Mouse (Mus musculus) lung, embryonic 14.5 days (tissue): ENCODE measurements around the gene Sema6d. TPM values are rescaled to one million over a fixed set of nuclear protein-coding genes. Genes with fewer than 3 reads are reported as not detected.

Experiments used
- ATAC-seq: fragments of 200-750 bp; cut with Nextera tagmentation; 2 replicates; pipeline ENCODE4 v1.8.0; 2017; ENCODE audit warnings: mild to moderate bottlenecking, moderate TSS enrichment, moderate library complexity; ENCODE audit not compliant: insufficient read depth
- DNase-seq: peaks from one replicate; pipeline ENCODE4 v3.0.0-alpha.2; 2015
- H3K27ac ChIP-seq: fragments of 300-500 bp; sonication (generic); 2 replicates; pipeline ENCODE4 v1.5.1; 2014; ENCODE audit warnings: low read depth, mild to moderate bottlenecking, moderate library complexity
- H3K27me3 ChIP-seq: fragments of 300-500 bp; sonication (generic); 2 replicates; pipeline ENCODE4 v1.6.1; 2014; ENCODE audit warnings: low read length, control low read depth; ENCODE audit not compliant: insufficient read depth
- H3K36me3 ChIP-seq: fragments of 300-500 bp; sonication (generic); 2 replicates; pipeline ENCODE4 v1.6.1; 2014; ENCODE audit warnings: control low read depth; ENCODE audit not compliant: insufficient read depth
- H3K4me1 ChIP-seq: fragments of 300-500 bp; sonication (generic); 2 replicates; pipeline ENCODE4 v1.6.1; 2014; ENCODE audit warnings: antibody characterized with exemption, control low read depth; ENCODE audit not compliant: insufficient read depth
- H3K4me2 ChIP-seq: fragments of 300-500 bp; sonication (generic); 2 replicates; pipeline ENCODE4 v1.6.1; 2014; ENCODE audit warnings: mild to moderate bottlenecking
- H3K4me3 ChIP-seq: fragments of 300-500 bp; sonication (generic); 2 replicates; pipeline ENCODE4 v1.5.1; 2014; ENCODE audit warnings: low read depth, low read length
- H3K9ac ChIP-seq: fragments of 300-500 bp; sonication (generic); 2 replicates; pipeline ENCODE4 v1.6.1; 2014
- H3K9me3 ChIP-seq: fragments of 300-500 bp; sonication (generic); 2 replicates; pipeline ENCODE4 v1.6.1; 2016; ENCODE audit warnings: low read depth, low read length, control low read depth
- CTCF ChIP-seq: IDR thresholded peaks from 2 replicates; pipeline ENCODE4 v1.5.1; 2016; ENCODE audit warnings: antibody characterized with exemption, low read depth
- WGBS: fragments of 180-500 bp; shearing (Covaris S2); extraction: QIAGEN DNeasy Blood & Tissue Kit; methylation state at CpG from one replicate; pipeline ENCODE4 v1.1.7; 2014; 5-methylcytosine and 5-hydroxymethylcytosine counted together
- polyA plus RNA-seq: library from polyadenylated mRNA; unstranded; fragments of >200 nt; fragmentation: Nextera tagmentation; extraction: Ambion mirVana; gene quantifications from 2 replicates; pipeline ENCODE4 v1.2.1, GENCODE M21; 2014

Sema6d gene
- polyA plus RNA-seq, 1 experiment from 2014 or later: 26.7 TPM

DNA sequence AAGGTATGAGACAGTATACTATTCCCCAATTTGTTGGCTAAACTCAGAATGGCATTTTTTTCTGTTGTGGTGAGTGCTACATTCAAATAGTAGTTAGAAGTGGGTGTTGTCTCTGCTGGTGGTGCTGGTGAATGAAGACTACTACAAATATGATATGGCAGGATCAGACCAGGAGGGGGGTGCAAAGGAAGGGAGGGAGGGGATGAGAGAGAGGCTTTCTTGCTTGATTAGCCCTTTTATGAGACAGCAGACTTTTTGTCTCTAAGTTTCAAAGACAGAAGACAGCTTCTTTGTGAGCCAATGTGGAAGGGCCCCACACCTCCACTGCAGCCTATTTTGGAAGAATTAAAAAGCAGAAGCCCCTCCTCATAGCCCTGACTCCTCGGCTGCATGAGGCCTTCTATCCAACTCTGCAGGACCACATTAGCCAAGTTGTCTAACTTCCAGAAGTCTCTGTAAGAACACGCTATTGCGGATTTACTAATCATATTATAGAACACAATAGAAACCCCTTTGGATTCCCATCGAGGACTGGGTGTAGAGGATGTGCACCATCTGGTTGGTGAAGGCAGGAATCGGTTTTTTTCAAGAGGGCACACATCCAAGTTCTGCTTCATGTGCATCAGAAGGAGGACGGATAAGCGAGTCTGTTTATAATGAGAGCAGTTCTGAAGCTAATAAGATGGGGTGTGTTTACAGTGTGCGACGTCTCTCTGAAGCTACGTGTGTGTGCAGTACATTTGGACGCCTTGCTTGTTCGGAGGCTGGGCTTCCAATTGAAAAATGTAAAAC is 400.4 kb downstream of the Sema6d start:
- Histone ChIP-seq H3K4me3 (no peak overlapping the region), H3K36me3 (no peaks in the 10 kb centered on the region), H3K9me3 (no peaks in the 10 kb centered on the region), H3K27me3 (no peaks in the 10 kb centered on the region), H3K27ac (peak overlapping the region; percentile 76), H3K4me2 (no peak overlapping the region), H3K9ac (no peak overlapping the region), H3K4me1 (no peaks in the 10 kb centered on the region)
- 33% methylated on average over 12 of the region's 12 CpGs for WGBS
- TF ChIP-seq CTCF: no peak
- peak; percentile 98 for DNase-seq
- peak; percentile 96 for ATAC-seq

GRCm38 (mm10) chr2:124495751-124496150 is 406.0 kb downstream of the Sema6d start:
- Histone ChIP-seq H3K4me1 (no peaks in the 10 kb centered on the region), H3K27me3 (no peaks in the 10 kb centered on the region), H3K27ac (peak overlapping the region; percentile 14; the same call in 1 of the 2 replicates), H3K4me3 (no peak overlapping the region), H3K36me3 (no peaks in the 10 kb centered on the region), H3K9ac (no peak overlapping the region), H3K9me3 (no peaks in the 10 kb centered on the region), H3K4me2 (no peak overlapping the region)
- 32% methylated on average over 1 of the region's 1 CpGs for WGBS
- ATAC-seq (peak; percentile 40), DNase-seq (peak; percentile 80)
- TF ChIP-seq CTCF: no peak

GRCm38 (mm10) chr2:124499670-124500069 is 409.9 kb downstream of the Sema6d start:
- no peak overlapping the region for H3K4me3 ChIP-seq
- no peaks in the 10 kb centered on the region for H3K9me3 ChIP-seq
- 14% methylated on average over 1 of the region's 1 CpGs for WGBS
- no peak for DNase-seq
- H3K27ac ChIP-seq: no peak overlapping the region
- H3K4me2 ChIP-seq: no peak overlapping the region
- no peaks in the 10 kb centered on the region for H3K36me3 ChIP-seq
- no peaks in the 10 kb centered on the region for H3K27me3 ChIP-seq
- no peak for ATAC-seq
- TF ChIP-seq CTCF: no peak
- no peak overlapping the region for H3K9ac ChIP-seq
- no peaks in the 10 kb centered on the region for H3K4me1 ChIP-seq

DNA sequence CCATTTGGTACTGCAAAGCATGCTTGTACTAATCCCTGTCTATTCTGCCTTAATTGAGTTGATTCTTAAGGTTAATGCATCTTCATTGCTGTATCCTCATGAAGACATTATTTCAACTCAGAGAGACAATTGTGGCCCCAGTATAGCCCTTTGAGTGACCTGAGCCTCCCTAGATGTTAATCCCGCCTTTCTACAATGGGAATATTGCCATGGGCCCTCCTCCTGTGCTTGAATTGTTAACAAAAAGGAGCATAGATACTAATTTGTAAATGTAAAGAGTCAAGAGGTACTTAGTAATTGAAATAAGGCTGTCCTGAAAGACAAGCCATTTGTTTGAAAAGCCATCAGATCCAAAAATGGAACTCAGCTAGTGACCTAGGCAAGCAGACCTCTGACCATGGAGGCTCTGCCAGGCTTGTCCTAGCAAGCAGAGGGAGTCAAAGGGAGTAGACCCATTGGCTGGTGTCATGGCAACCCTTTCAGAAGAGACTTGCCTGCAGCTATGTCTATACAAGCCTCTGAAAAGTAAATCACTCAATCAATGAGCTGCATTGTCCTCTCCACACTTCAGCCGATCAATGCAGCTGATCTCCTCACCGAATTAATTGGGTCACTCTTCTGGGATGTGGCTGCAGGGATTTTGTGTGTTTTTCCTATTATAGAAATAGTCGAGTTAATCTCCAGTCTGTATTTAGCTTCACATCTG is 416.2 kb downstream of the Sema6d start:
- no peak for TF ChIP-seq CTCF
- H3K36me3 ChIP-seq: no peaks in the 10 kb centered on the region
- H3K27ac ChIP-seq: no peak overlapping the region
- no peaks in the 10 kb centered on the region for H3K27me3 ChIP-seq
- no peak for DNase-seq
- ATAC-seq: no peak
- H3K9ac ChIP-seq: no peak overlapping the region
- H3K4me1 ChIP-seq: no peaks in the 10 kb centered on the region
- 54% methylated on average over 4 of the region's 4 CpGs for WGBS
- H3K9me3 ChIP-seq: no peaks in the 10 kb centered on the region
- no peak overlapping the region for H3K4me3 ChIP-seq
- H3K4me2 ChIP-seq: no peak overlapping the region

- Histone ChIP-seq H3K4me3 (no peak overlapping the region), H3K4me2 (no peak overlapping the region), H3K36me3 (no peaks in the 10 kb centered on the region), H3K4me1 (no peaks in the 10 kb centered on the region), H3K27me3 (no peaks in the 10 kb centered on the region), H3K27ac (no peak overlapping the region), H3K9me3 (no peaks in the 10 kb centered on the region), H3K9ac (no peak overlapping the region)
- no peak for TF ChIP-seq CTCF
- 69% methylated on average over 4 of the region's 4 CpGs for WGBS
- DNase-seq (no peak), ATAC-seq (no peak)
These were observed 418.0 kb downstream of the Sema6d start for GRCm38 (mm10) chr2:124507804-124508203.

DNA sequence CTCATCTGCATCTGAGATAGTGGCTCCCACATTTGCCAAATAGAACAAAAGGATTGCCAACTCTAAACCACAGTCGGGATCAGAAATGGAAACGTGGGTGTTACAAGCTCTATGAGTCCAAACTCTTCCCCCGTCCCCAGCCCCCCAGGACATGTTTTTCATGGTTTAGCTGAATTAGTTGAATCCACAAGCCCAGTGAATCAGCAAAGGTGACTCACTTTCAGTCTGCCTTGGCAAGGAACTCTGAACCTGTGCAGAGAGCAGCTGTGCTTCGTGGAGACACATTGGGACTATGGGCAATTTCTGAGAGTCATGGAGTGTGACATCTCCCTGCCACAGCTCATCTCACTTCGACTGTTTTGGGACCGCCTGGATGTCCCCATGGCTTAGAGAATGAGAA is 419.7 kb downstream of the Sema6d start:
- Histone ChIP-seq H3K36me3 (no peaks in the 10 kb centered on the region), H3K9me3 (no peaks in the 10 kb centered on the region), H3K4me2 (no peak overlapping the region), H3K27ac (no peak overlapping the region), H3K27me3 (no peaks in the 10 kb centered on the region), H3K4me3 (no peak overlapping the region), H3K4me1 (no peaks in the 10 kb centered on the region), H3K9ac (no peak overlapping the region)
- no peak for ATAC-seq
- 79% methylated on average over 6 of the region's 6 CpGs for WGBS
- no peak for TF ChIP-seq CTCF
- no peak for DNase-seq

GRCm38 (mm10) chr2:124511826-124512225 is 422.1 kb downstream of the Sema6d start:
- no peaks in the 10 kb centered on the region for H3K36me3 ChIP-seq
- H3K27me3 ChIP-seq: no peaks in the 10 kb centered on the region
- H3K9ac ChIP-seq: no peak overlapping the region
- no peaks in the 10 kb centered on the region for H3K4me1 ChIP-seq
- no peaks in the 10 kb centered on the region for H3K9me3 ChIP-seq
- H3K4me3 ChIP-seq: no peak overlapping the region
- WGBS: 78% methylated on average over 10 of the region's 10 CpGs
- no peak for TF ChIP-seq CTCF
- ATAC-seq: no peak
- no peak for DNase-seq
- H3K27ac ChIP-seq: no peak overlapping the region
- H3K4me2 ChIP-seq: no peak overlapping the region
